Mouse (Mus musculus) spleen, adult 2 months (tissue): ENCODE measurements around the gene Ust.

Experiments
- CTCF ChIP-seq: fragments of 200-500 bp; IDR thresholded peaks from 2 replicates; pipeline ENCODE4 v1.5.1; 2011; ENCODE audit warnings: mild to moderate bottlenecking, inconsistent platforms; ENCODE audit not compliant: insufficient read depth, insufficient read length, insufficient replicate concordance; ENCODE audit errors: extremely low read depth
- POLR2A ChIP-seq: fragments of 200-500 bp; IDR thresholded peaks from 2 replicates; pipeline ENCODE4 v1.6.1; 2011; ENCODE audit warnings: low read depth, low read length, inconsistent platforms

GRCm38 (mm10) chr10:8512222-8512621 lies 6.4 kb downstream of the Ust start:
- TF ChIP-seq POLR2A = no peak
- TF ChIP-seq CTCF = no peak
